Mouse (Mus musculus) embryo, embryonic 11.5 days (tissue): ENCODE measurements at regions not wholly inside any gene's neighbourhood (a gene's known extent, or its start where the extent isn't known, plus 50 kb on each side); places are given as distances from the start of the nearest gene placed in this dataset.

Experiments
- DNase-seq: peaks from one replicate; pipeline ENCODE4 v3.0.0-alpha.2; 2012; ENCODE audit warnings: low read depth, low spot score

- DNase-seq: no peak
These were observed 494.3 kb downstream of the Cdh26 start for GRCm38 (mm10) chr2:178924456-178925115.

- DNase-seq: no peak
These were observed 496.8 kb downstream of the Cdh26 start for GRCm38 (mm10) chr2:178927038-178927660.

DNA sequence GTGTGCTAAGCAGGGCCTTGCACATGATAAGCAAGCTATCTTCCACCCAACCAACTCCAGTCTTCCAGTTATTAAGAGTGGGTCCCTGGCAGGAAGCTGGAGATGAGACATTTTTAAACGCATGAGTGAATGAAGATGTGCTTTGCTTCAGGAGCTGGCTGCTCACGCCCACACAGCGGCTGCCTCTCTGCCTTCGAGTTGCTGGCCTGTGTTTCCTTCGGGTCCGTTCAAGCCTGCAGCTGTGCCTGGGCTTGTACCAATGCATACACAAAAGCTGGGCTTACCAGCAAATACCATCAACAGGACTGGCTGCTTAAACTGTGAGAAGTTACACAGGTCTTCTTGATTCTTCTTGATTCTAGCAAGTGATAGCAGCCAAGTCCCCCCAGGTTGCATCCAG, 498.7 kb downstream of the Cdh26 start:
- DNase-seq: no peak

DNA sequence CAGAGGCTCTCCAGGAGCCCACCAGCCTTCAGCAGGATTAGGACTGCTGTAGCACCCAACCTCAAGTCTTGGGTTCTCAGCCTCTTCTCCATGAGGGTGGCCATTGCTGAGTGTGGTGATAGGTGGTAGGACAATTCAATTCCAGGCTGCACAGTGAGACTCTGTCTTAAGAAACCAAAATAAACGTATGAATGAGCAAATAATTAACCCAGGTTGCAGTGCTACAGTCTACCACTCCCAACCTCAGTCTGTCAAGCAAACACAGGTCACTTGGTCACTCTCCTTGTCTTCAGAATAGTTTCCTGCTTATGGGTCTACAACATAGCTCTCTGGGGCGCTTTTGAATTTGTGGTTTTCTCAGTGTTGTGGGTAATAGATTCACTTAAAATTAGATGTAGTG, 499.8 kb downstream of the Cdh26 start:
- DNase-seq: no peak

DNA sequence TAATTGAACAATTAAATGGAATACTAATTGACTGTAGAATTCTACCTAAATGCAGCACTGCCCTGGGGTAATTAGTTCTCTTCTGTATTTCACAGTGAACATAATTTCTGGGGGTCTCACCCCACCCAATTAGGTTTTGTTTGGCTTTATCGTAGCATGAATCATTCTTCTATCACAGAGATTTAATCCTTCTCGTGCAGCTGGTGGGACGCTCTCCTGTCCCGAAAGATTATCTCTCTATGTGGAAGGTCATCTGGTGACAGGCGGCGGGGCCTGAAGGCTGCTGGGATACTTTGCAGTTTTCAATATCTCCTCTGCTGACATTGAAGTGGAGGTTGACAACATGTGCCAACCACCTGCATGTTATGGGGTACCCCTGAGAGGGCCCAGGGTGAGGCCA, 493.8 kb upstream of the Cdh4 start:
- DNase-seq: no peak

- no peak for DNase-seq
These were observed 493.1 kb upstream of the Cdh4 start for GRCm38 (mm10) chr2:178949103-178949502.

GRCm38 (mm10) chr2:178950304-178950703, 491.9 kb upstream of the Cdh4 start:
- no peak for DNase-seq

DNA sequence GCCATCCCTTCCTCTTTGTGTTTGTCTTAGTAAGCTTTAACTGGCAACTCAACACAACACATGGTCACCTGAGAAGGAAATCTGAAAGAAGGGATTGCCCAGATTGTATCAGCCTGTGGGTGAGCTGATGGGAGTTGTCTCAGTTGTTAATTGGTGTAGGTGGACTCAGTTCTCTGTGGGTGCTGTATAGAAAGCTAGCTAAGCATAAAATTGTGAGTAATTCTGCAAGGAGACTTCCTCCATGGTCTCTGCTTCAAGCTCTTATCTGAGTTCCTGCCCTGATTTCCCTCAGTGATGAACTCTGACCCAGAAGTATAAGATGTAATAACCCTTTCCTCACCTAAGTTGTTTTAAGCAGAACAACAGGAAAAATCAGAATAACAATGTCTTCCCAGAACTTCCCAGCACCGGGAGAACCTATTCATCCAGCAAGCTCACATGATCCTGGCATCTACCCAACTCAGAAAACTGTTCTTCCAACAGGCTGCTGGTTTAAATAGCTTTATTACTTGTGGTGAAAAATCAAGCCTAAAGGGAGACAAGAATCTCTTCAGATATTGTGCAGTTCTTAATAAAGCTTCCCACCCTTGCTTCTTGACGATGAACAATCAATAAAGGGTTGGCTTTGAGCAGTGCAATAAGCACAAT, 487.7 kb upstream of the Cdh4 start:
- DNase-seq: no peak

DNA sequence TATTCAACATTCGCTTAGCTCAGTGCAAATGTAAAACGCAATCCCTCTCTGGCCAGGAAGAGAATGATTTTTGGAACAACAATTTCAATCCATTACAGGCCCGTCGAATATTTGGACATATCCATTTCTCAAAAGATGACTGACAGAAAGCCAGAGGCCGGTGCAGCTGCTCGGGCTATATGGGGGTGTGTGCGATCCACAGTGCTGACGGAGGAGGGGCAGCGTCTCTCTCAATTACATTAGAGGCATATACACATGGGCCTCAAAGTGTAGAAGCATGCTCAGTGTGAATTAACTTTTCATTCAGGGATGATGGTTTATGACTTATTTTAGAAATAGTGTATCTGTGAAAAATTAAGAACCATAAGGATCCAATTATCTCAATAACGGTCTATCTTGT, 483.4 kb upstream of the Cdh4 start:
- DNase-seq: no peak

DNA sequence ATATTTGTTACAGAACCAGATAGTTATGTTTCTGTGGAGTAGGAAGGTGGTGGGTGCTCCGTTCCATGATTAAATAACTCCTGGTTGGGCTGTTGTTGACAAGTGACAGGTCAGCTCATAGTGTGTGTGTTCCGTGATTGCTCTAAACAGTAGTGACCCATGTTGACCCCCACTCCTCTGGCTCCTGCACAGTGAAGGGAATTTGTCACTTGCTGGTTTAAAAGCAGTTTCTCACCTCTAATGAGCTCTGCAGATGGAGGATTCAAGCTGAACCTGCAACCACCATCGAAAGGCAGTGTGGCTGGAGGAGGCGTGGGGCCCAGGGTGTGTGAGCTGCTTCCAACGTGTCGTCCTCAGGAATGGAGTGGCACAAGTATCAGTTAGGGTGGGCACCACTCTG, 482.6 kb upstream of the Cdh4 start:
- DNase-seq: no peak

- DNase-seq: peak; percentile 32
These were observed 474.5 kb upstream of the Cdh4 start for GRCm38 (mm10) chr2:178967584-178968365.

DNA sequence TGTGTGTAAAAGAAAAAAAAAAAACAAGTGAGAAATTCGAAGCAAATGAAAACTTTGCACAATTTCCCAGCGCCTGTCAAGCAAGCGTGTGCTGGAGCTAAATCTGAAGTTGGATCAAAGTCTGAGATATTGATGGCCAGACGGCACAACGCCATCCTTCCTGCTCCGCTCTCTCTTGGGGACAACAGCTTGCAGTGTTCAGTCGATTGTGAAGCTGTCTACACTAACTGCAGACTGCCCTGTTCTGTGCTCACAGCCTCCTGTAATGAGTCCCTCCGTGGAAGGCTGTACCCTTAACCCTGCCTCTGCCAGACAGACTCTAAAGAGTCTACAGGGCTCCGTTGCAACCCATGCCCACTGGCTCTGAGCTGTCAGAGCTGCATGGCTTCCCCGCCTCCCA, 472.5 kb upstream of the Cdh4 start:
- no peak for DNase-seq

DNA sequence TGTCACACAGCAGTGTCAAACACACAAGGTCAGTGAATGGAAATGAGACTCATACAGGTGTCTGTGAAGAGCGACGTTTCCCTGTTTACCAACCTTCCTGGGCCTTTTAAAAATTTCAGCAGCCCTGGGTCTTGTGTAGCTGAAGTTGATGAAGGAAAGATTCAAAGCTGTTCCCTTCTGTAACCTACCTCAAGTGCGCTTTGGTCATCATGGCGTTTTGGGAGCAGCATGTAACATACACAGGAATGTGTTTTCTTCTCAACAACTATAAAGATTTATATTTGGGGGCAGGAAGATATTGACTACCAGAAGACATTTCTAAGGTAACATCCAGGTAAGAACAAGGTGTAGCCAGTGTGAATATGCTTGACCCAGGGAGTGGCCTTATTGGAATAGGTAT, 466.9 kb upstream of the Cdh4 start:
- DNase-seq: no peak

- no peak for DNase-seq
These were observed 466.2 kb upstream of the Cdh4 start for GRCm38 (mm10) chr2:178976046-178976445.

GRCm38 (mm10) chr2:178976495-178976894, 465.7 kb upstream of the Cdh4 start:
- no peak for DNase-seq

DNA sequence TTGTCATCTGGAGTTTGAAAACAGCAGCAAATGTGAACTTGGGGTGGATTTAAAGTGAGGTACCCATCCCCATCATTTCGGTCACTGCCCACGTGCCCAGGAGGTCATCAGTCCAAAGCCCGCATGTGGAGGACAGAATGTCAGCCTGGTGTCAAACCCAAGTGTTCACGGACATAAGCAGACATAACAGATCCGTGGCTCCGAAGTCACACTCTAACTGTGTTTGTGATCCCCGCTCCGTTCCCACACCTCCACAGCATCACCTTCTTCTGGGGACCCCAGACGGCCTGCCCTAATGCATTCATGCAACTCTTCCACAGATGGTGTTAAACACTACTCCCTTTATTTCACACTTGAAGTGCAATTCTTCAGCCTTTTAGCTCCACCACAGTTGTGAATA, 462.8 kb upstream of the Cdh4 start:
- DNase-seq: no peak

- DNase-seq: no peak
These were observed 460.3 kb upstream of the Cdh4 start for GRCm38 (mm10) chr2:178981736-178982502.

DNA sequence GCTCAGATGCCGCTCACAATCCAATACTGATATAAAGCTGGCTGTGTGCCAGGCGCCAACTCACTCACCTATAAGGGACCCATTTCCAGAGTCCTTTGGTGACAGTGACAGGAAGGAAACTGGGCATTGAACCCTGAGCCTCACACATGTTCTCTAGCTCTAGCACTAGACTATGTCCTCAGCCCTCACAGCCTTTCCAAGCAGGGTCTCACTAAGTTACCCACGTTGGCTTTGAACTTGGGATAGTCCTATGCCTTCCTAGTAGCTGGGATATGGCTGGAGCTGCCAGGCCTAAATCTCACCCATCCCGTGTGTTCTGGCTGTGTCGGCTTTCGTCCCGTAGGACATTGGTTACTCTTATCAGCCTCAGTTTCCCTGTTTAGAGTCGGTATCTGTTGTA, 458.4 kb upstream of the Cdh4 start:
- DNase-seq: no peak

- DNase-seq: no peak
These were observed 454.3 kb upstream of the Cdh4 start for GRCm38 (mm10) chr2:178987935-178988334.

DNA sequence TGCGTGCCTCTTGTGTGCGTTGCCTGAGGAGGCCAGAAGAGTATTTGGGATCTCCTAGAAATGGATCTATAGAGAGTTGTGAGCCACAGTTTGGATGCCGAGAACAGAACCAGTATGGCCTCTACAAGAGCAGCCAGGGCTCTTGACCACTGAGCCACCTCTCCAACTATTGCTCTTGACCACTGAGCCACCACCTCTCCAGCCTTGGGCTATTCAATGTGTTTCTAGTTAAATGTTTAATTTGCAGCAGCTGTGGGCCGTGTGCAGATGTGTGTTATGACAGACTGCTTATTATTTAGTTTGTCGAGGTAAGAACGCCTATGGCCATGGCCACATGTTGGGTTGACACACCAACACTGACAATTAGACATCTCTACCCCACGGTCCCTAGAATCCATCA, 452.9 kb upstream of the Cdh4 start:
- DNase-seq: no peak

GRCm38 (mm10) chr2:178989784-178990183, 452.4 kb upstream of the Cdh4 start:
- no peak for DNase-seq

DNA sequence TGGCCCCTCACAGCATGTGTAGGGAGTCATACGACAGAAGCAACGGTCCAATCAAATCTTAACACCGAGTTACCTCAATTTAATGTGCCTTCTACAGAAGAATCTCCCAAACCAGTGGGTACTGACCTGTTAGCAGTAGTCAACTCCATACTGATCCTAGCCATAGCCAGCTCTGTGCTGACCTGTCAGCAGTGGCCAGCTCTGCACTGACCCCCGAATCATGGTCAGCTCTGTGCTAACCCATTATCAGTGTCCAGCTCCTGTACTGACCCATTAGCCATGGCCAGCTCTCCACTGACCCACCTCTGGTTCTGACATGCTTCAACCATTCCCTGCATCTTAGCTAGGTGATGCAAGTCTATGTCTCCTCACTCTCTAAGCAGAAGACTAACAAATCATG, 451.3 kb upstream of the Cdh4 start:
- DNase-seq: no peak
